Mouse (Mus musculus): Measurements from ENCODE around the gene Vmn2r62. TPM values are rescaled to one million over a fixed set of nuclear protein-coding genes. Genes with fewer than 3 reads are reported as not detected.
"Not testable (repeated sequence)": the region's sequence is repeated elsewhere in the genome, so short reads cannot be mapped to it uniquely, and the experiment has no call there.

Vmn2r62 gene
- not detected in 2 replicates for polyA plus RNA-seq (2016; fragmentation: Nextera tagmentation; extraction: Ambion mirVana)

DNA sequence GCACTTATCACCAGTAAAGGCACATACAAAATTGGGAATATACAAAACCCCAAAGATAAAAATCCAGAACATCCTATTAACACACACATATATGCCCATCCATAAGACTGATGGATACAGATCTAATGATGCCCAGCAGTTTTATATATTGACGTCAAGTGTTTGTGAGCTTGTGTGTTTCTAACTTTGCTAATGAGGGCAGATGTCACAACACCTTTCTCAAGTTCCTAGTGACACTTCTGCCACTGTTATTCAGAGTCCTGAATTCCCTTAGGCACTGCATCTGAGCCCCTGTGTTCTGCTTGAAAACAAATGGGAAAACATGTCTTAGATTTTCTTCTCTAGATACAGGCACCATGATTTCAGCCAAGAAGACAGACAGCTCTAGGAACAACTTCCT, at the start of gene Vmn2r62:
Gene Vmn2r62, minus strand, starts transcription at position 101 of the 400 bp plus-strand sequence.
- not testable (repeated sequence) for DNase-seq (ENCODE audit: low spot score); H3K27me3 ChIP-seq (ENCODE audit: insufficient read depth, poor library complexity, severe bottlenecking); H3K4me3 ChIP-seq; H3K4me1 ChIP-seq (replicated peaks); H3K36me3 ChIP-seq; H3K9me3 ChIP-seq; H3K27ac ChIP-seq
- WGBS = no CpG with 5 or more reads among the region's 1 CpGs

DNA sequence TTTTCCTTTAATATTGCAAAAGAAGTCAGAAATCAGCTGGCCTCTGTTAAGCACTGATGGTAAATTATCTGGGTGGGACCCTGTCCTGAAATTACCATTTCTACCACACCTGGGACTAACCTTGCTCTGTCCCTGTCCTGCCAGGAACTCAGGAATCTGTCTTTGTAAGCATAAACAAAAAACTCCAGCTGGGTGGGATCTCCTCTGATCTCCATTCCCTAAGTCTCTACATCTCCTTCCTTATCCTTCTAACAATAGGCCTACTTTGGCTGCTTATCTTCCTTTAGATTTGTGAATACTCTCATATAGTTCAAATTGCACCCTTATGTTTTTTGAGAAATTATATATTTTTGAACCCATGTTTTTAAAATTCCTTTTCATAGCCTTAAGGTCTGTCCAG, 45.0 kb upstream of the Vmn2r62 start:
- H3K4me3 ChIP-seq; H3K27me3 ChIP-seq (ENCODE audit: insufficient read depth, poor library complexity, severe bottlenecking); H3K36me3 ChIP-seq; DNase-seq (ENCODE audit: low spot score); H3K27ac ChIP-seq; H3K4me1 ChIP-seq (replicated peaks): not testable (repeated sequence)
- H3K9me3 ChIP-seq = peaks cover 35% of the 10 kb centered on the region

DNA sequence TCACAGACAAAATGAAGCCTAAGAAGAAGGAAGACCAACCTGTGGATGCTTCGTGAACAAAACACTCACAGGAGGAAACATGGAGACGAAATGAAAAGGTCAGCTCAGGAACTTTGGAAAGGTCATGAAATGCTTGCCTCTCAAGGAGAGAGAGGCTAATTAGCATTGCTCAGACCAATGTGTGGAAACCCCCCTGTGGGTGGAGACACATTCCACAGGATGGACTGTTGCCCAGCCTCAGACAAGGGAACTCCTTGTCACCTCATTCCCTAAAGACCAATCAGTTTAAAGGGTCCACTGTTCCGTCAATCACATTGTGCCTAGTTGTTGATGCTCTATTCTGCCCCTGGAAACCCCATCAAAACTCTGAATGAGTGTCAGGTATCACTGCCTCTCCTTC, 38.9 kb upstream of the Vmn2r62 start:
- WGBS = 75% methylated on average over 3 of the region's 3 CpGs
- Histone ChIP-seq H3K36me3 (no peaks in the 10 kb centered on the region), H3K4me3 (no peak overlapping the region), H3K27me3 (ENCODE audit: insufficient read depth, poor library complexity, severe bottlenecking) (no peaks in the 10 kb centered on the region), H3K27ac (no peak overlapping the region), H3K4me1 (replicated peaks) (no peaks in the 10 kb centered on the region), H3K9me3 (peaks cover 47% of the 10 kb centered on the region)
- no peak for DNase-seq (ENCODE audit: low spot score)

DNA sequence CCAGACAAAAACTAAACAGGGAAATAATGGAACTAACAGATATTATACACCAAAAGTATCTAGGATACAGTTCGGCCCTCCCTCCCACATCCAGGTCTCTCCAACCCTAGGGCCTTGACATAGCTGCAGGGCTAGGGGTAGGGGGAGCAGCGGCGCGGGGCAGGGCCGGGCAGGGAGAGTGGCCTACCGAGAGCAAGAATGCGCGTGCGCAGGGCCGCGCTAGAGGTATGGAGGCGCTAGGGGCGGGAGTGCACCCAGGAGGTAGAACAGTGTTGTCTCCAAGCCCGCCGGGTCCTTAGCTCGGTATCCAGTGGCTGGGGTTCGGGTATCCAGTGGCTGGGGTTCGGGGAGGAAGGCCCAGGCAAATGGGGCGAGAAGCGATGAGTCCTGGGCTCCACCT, 43.5 kb downstream of the Vmn2r62 start:
- Histone ChIP-seq H3K27ac (no peak overlapping the region), H3K27me3 (ENCODE audit: insufficient read depth, poor library complexity, severe bottlenecking) (no peaks in the 10 kb centered on the region), H3K36me3 (no peaks in the 10 kb centered on the region), H3K4me1 (replicated peaks) (no peaks in the 10 kb centered on the region), H3K9me3 (peaks cover 14% of the 10 kb centered on the region), H3K4me3 (no peak overlapping the region)
- 49% methylated on average over 20 of the region's 20 CpGs for WGBS
- no peak for DNase-seq (ENCODE audit: low spot score)

DNA sequence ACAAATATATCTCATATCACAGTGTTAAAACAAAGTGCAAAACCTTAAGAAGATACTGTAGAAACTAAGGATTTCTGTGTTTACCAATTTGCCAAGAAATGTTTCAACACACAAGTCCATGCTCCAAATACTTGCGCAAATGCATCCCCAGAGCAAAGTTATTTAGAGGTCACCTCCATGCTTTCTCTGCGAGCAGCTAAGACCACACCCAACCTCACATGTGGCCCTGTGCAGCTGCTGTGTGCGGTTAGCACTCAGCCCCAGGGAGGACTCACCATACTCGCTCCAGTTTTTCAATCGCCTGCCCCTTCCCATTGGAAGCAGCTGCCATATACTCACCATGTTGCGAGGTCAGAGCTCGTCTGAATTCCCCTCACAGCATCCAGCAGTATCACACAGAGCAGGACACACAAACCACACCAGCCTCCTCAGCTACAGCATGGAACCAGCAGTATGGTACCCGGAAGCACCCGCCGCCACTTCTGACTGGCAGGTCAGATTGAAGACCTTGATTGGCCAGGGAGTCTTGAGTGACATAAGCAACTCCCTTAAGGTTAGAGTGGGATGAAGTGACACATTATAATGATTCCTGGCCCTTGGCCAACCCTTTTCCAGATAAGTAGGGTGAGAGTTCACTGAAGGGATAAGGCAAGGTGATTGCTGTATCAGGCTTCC, 54.7 kb downstream of the Vmn2r62 start:
- 90% methylated on average over 10 of the region's 10 CpGs for WGBS
- no peak for DNase-seq (ENCODE audit: low spot score)
- no peaks in the 10 kb centered on the region for H3K36me3 ChIP-seq
- H3K27me3 ChIP-seq (ENCODE audit: insufficient read depth, poor library complexity, severe bottlenecking) = no peaks in the 10 kb centered on the region
- peaks cover 36% of the 10 kb centered on the region for H3K9me3 ChIP-seq
- H3K4me1 ChIP-seq (replicated peaks) = no peaks in the 10 kb centered on the region
- no peak overlapping the region for H3K4me3 ChIP-seq
- no peak overlapping the region for H3K27ac ChIP-seq

DNA sequence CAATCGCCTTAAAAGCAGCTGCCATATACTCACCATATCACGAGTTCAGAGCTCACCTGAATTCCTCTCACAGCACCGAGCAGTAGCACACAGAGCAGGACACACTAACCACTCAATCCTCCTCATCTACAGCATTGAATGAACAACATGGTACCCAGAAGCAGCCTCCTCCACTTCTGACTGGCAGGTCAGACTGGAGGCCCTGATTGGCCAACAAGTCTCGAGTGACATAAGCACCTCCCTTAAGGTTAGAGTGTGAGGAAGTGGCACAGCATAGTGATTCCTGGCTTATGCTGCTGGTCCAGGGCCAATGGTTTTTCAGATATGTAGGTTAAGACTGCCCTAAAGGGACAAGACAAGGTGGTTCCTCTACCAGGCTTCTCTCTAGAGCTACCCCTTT, 66.4 kb downstream of the Vmn2r62 start, which contains the start of gene Gm17067:
Gene Gm17067, minus strand, starts transcription at position 101 of the 400 bp plus-strand sequence.
- H3K27ac ChIP-seq; H3K4me3 ChIP-seq; DNase-seq (ENCODE audit: low spot score); H3K27me3 ChIP-seq (ENCODE audit: insufficient read depth, poor library complexity, severe bottlenecking); H3K36me3 ChIP-seq; H3K4me1 ChIP-seq (replicated peaks): not testable (repeated sequence)
- 87% methylated on average over 4 of the region's 4 CpGs for WGBS
- peaks cover 21% of the 10 kb centered on the region; the same call in 1 of the 2 replicates for H3K9me3 ChIP-seq

Other genes starting within 250 kb of the Vmn2r62 start
- gene Gm21028, start 214.9 kb downstream of the Vmn2r62 start, polyA plus RNA-seq (2016; fragmentation: Nextera tagmentation; extraction: Ambion mirVana) = not detected in 2 replicates
- gene Zfp977, start 201.0 kb downstream of the Vmn2r62 start, polyA plus RNA-seq (2016; fragmentation: Nextera tagmentation; extraction: Ambion mirVana) = 0.56 and 1.5 TPM in 2 replicates
- gene Zfp976, start 150.9 kb downstream of the Vmn2r62 start, polyA plus RNA-seq (2016; fragmentation: Nextera tagmentation; extraction: Ambion mirVana) = 1.6 and 2.6 TPM in 2 replicates
- gene Zfp975, start 100.8 kb downstream of the Vmn2r62 start, polyA plus RNA-seq (2016; fragmentation: Nextera tagmentation; extraction: Ambion mirVana) = 4.6 and 8.5 TPM in 2 replicates
- gene Gm17067, start 66.5 kb downstream of the Vmn2r62 start, polyA plus RNA-seq (2016; fragmentation: Nextera tagmentation; extraction: Ambion mirVana) = not detected in 2 replicates
- not detected in 2 replicates for gene Gm2381, start 73.7 kb upstream of the Vmn2r62 start, polyA plus RNA-seq (2016; fragmentation: Nextera tagmentation; extraction: Ambion mirVana)
- gene Vmn2r63, start 140.3 kb upstream of the Vmn2r62 start, polyA plus RNA-seq (2016; fragmentation: Nextera tagmentation; extraction: Ambion mirVana) = not detected in 2 replicates
- gene Gm9268, start 225.2 kb upstream of the Vmn2r62 start, polyA plus RNA-seq (2016; fragmentation: Nextera tagmentation; extraction: Ambion mirVana) = not detected in 2 replicates